Mouse (Mus musculus) thymus, adult 2 months (tissue): ENCODE data around the gene Map4k3. TPM values are rescaled to one million over a fixed set of nuclear protein-coding genes. Genes with fewer than 3 reads are reported as not detected.

ENCODE experiments used
- DNase-seq: peaks from one replicate; pipeline ENCODE4 v3.0.0; 2021
- H3K27ac ChIP-seq: fragments of 200-500 bp; 2 replicates; pipeline ENCODE4 v1.5.1; 2012; ENCODE audit warnings: low read length, control low read depth; ENCODE audit not compliant: control insufficient read depth, insufficient read depth
- H3K27me3 ChIP-seq: fragments of 200-500 bp; 2 replicates; pipeline ENCODE4 v1.6.1; 2012; ENCODE audit warnings: mild to moderate bottlenecking, low read length, moderate library complexity, mixed read lengths; ENCODE audit not compliant: control insufficient read depth, insufficient read depth
- H3K36me3 ChIP-seq: fragments of 200-500 bp; 2 replicates; pipeline ENCODE4 v1.6.1; 2012; ENCODE audit warnings: mild to moderate bottlenecking, low read length, moderate library complexity; ENCODE audit not compliant: control insufficient read depth, insufficient read depth
- H3K4me1 ChIP-seq: fragments of 200-500 bp; replicated peaks from 2 replicates; pipeline ENCODE4 v1.6.1; 2012; ENCODE audit warnings: low read length; ENCODE audit not compliant: control insufficient read depth, insufficient read depth
- H3K4me3 ChIP-seq: fragments of 200-500 bp; 2 replicates; pipeline ENCODE4 v1.5.1; 2012; ENCODE audit warnings: mild to moderate bottlenecking, low read length, control low read depth, moderate library complexity; ENCODE audit not compliant: control insufficient read depth, insufficient read depth
- CTCF ChIP-seq: fragments of 200-500 bp; IDR thresholded peaks from 2 replicates; pipeline ENCODE4 v1.5.1; 2012; ENCODE audit warnings: mild to moderate bottlenecking, control low read depth, low read length, moderate library complexity, borderline replicate concordance; ENCODE audit not compliant: control insufficient read depth, poor library complexity, insufficient read depth; ENCODE audit errors: extremely low read depth
- POLR2A ChIP-seq: fragments of 200-500 bp; IDR thresholded peaks from 2 replicates; pipeline ENCODE4 v1.6.1; 2012; ENCODE audit warnings: mild to moderate bottlenecking, low read length, control low read depth, moderate library complexity; ENCODE audit not compliant: control insufficient read depth, poor library complexity, insufficient read depth; ENCODE audit errors: extremely low read depth
- WGBS: fragments of 180-500 bp; shearing (Covaris S2); methylation state at CpG from one replicate; pipeline ENCODE4 v1.1.7; 2018; 5-methylcytosine and 5-hydroxymethylcytosine counted together
- polyA plus RNA-seq: library from polyadenylated mRNA; depleted of rRNA; stranded (reverse); fragments of >200 nt; gene quantifications from 2 replicates; pipeline ENCODE4 v1.2.3, GENCODE M21; 2012

Gene Map4k3
- polyA plus RNA-seq, 1 experiment = 5.9 TPM

GRCm38 (mm10) chr17:80676859-80677535 is 51.3 kb downstream of the Map4k3 start:
- Histone ChIP-seq H3K27me3 (no peaks in the 10 kb centered on the region), H3K27ac (no peak overlapping the region), H3K36me3 (no peaks in the 10 kb centered on the region), H3K4me1 (no peaks in the 10 kb centered on the region), H3K4me3 (no peak overlapping the region)
- no peak for TF ChIP-seq POLR2A
- no peak for TF ChIP-seq CTCF
- 96% methylated on average over 11 of the region's 11 CpGs for WGBS
- DNase-seq = no peak

GRCm38 (mm10) chr17:80676211-80676610 is 52.1 kb downstream of the Map4k3 start:
- no peaks in the 10 kb centered on the region for H3K4me1 ChIP-seq
- H3K27ac ChIP-seq = no peak overlapping the region
- no peaks in the 10 kb centered on the region for H3K36me3 ChIP-seq
- no peak for TF ChIP-seq POLR2A
- H3K4me3 ChIP-seq = no peak overlapping the region
- no peak for DNase-seq
- WGBS = 93% methylated on average over 2 of the region's 2 CpGs
- H3K27me3 ChIP-seq = no peaks in the 10 kb centered on the region

GRCm38 (mm10) chr17:80670395-80670794 is 57.9 kb downstream of the Map4k3 start:
- TF ChIP-seq CTCF (no peak), POLR2A (no peak)
- H3K27ac ChIP-seq = no peak overlapping the region
- H3K4me3 ChIP-seq = no peak overlapping the region
- H3K4me1 ChIP-seq = no peaks in the 10 kb centered on the region
- DNase-seq = no peak
- H3K36me3 ChIP-seq = no peaks in the 10 kb centered on the region
- H3K27me3 ChIP-seq = no peaks in the 10 kb centered on the region
- WGBS = 93% methylated on average over 1 of the region's 1 CpGs

- WGBS = 95% methylated on average over 4 of the region's 4 CpGs
- Histone ChIP-seq H3K4me1 (no peaks in the 10 kb centered on the region), H3K36me3 (no peaks in the 10 kb centered on the region), H3K27me3 (no peaks in the 10 kb centered on the region), H3K27ac (no peak overlapping the region), H3K4me3 (no peak overlapping the region)
- no peak for DNase-seq
- TF ChIP-seq POLR2A (no peak), CTCF (no peak)
These were observed 64.7 kb downstream of the Map4k3 start for GRCm38 (mm10) chr17:80663623-80664022.

- Histone ChIP-seq H3K27ac (no peak overlapping the region), H3K4me3 (no peak overlapping the region), H3K27me3 (no peaks in the 10 kb centered on the region), H3K36me3 (no peaks in the 10 kb centered on the region), H3K4me1 (no peaks in the 10 kb centered on the region)
- TF ChIP-seq POLR2A (no peak), CTCF (no peak)
- WGBS = 96% methylated on average over 7 of the region's 7 CpGs
- DNase-seq = no peak
These were observed 65.3 kb downstream of the Map4k3 start for GRCm38 (mm10) chr17:80662836-80663620.

- no peak for TF ChIP-seq POLR2A
- TF ChIP-seq CTCF = no peak
- Histone ChIP-seq H3K27ac (no peak overlapping the region), H3K27me3 (no peaks in the 10 kb centered on the region), H3K36me3 (no peaks in the 10 kb centered on the region), H3K4me1 (no peaks in the 10 kb centered on the region), H3K4me3 (no peak overlapping the region)
- no peak for DNase-seq
- 95% methylated on average over 3 of the region's 3 CpGs for WGBS
These were observed 66.4 kb downstream of the Map4k3 start for GRCm38 (mm10) chr17:80661896-80662295.
